Mouse (Mus musculus) liver, postnatal 0 days (tissue): ENCODE data around the gene Tlr13. TPM values are rescaled to one million over a fixed set of nuclear protein-coding genes. Genes with fewer than 3 reads are reported as not detected.

ENCODE experiments used
- ATAC-seq: fragments of 200-750 bp; cut with Nextera tagmentation; 2 replicates; pipeline ENCODE4 v1.8.0; 2017; ENCODE audit warnings: mild to moderate bottlenecking, moderate library complexity
- DNase-seq: peaks from one replicate; pipeline ENCODE4 v3.0.0-alpha.2; 2016
- H3K27ac ChIP-seq: fragments of 300-500 bp; sonication (generic); 2 replicates; pipeline ENCODE4 v1.5.1; 2014; ENCODE audit warnings: antibody characterized with exemption, moderate library complexity, mild to moderate bottlenecking, low read depth
- H3K27me3 ChIP-seq: fragments of 300-500 bp; sonication (generic); 2 replicates; pipeline ENCODE4 v1.6.1; 2014; ENCODE audit warnings: low read length, control low read depth, mixed read lengths; ENCODE audit not compliant: insufficient read depth
- H3K36me3 ChIP-seq: fragments of 300-500 bp; sonication (generic); replicated peaks from 2 replicates; pipeline ENCODE4 v1.6.1; 2014; ENCODE audit warnings: mild to moderate bottlenecking, control low read depth, low read length, moderate library complexity, mixed read lengths; ENCODE audit not compliant: insufficient read depth
- H3K4me1 ChIP-seq: fragments of 300-500 bp; sonication (generic); 2 replicates; pipeline ENCODE4 v1.6.1; 2014; ENCODE audit warnings: antibody characterized with exemption, mild to moderate bottlenecking, control low read depth; ENCODE audit not compliant: insufficient read depth
- H3K4me2 ChIP-seq: fragments of 300-500 bp; sonication (generic); 2 replicates; pipeline ENCODE4 v1.6.1; 2014; ENCODE audit warnings: low read depth, mild to moderate bottlenecking, low read length, moderate library complexity, mixed read lengths
- H3K4me3 ChIP-seq: fragments of 300-500 bp; sonication (generic); 2 replicates; pipeline ENCODE4 v1.5.1; 2014; ENCODE audit warnings: low read depth, low read length
- H3K9ac ChIP-seq: fragments of 300-500 bp; sonication (generic); replicated peaks from 2 replicates; pipeline ENCODE4 v1.6.1; 2014; ENCODE audit warnings: mild to moderate bottlenecking, moderate library complexity
- H3K9me3 ChIP-seq: fragments of 300-500 bp; sonication (generic); 2 replicates; pipeline ENCODE4 v1.6.1; 2016; ENCODE audit warnings: mild to moderate bottlenecking, control low read depth, low read length, mixed read lengths
- CTCF ChIP-seq: sonication (generic); IDR thresholded peaks from 2 replicates; pipeline ENCODE4 v1.5.1; 2016; ENCODE audit warnings: antibody characterized with exemption, low read depth
- EP300 ChIP-seq: IDR thresholded peaks from 2 replicates; pipeline ENCODE4 v1.6.1; 2016; ENCODE audit warnings: antibody characterized with exemption, low read depth, mild to moderate bottlenecking
- WGBS: fragments of 180-500 bp; shearing (Covaris S2); extraction: QIAGEN DNeasy Blood & Tissue Kit; methylation state at CpG from one replicate; pipeline ENCODE4 v1.1.7; 2014; ENCODE audit not compliant: insufficient replicate concordance; 5-methylcytosine and 5-hydroxymethylcytosine counted together
- polyA plus RNA-seq: library from polyadenylated mRNA; unstranded; fragments of >200 nt; fragmentation: Nextera tagmentation; extraction: Ambion mirVana; gene quantifications from 2 replicates; pipeline ENCODE4 v1.2.1, GENCODE M21; 2015

Gene Tlr13
- polyA plus RNA-seq, 1 experiment from 2014 or later, result 1.5 TPM

GRCm38 (mm10) chrX:106149460-106149859, 6.5 kb downstream of the Tlr13 start:
- ATAC-seq, result no peak
- Histone ChIP-seq H3K27me3 (no peaks in the 10 kb centered on the region), H3K27ac (peak overlapping the region; percentile 16; the same call in 1 of the 2 replicates), H3K9me3 (no peaks in the 10 kb centered on the region), H3K36me3 (no peaks in the 10 kb centered on the region), H3K4me1 (peaks cover 7% of the 10 kb centered on the region; the same call in 1 of the 2 replicates), H3K9ac (no peak overlapping the region), H3K4me3 (no peak overlapping the region), H3K4me2 (no peak overlapping the region)
- TF ChIP-seq EP300 (peak; percentile 32; the same call in 1 of the 2 replicates), CTCF (no peak)
- no peak for DNase-seq
- WGBS, result 53% methylated on average over 3 of the region's 3 CpGs

GRCm38 (mm10) chrX:106154180-106154586, 11.2 kb downstream of the Tlr13 start:
- H3K36me3 ChIP-seq, result no peaks in the 10 kb centered on the region
- H3K4me1 ChIP-seq, result peaks cover 7% of the 10 kb centered on the region; the same call in 1 of the 2 replicates
- H3K4me2 ChIP-seq, result no peak overlapping the region
- ATAC-seq (peak; percentile 76), DNase-seq (no peak)
- peak; percentile 69 for TF ChIP-seq EP300
- TF ChIP-seq CTCF, result no peak
- no peaks in the 10 kb centered on the region for H3K9me3 ChIP-seq
- no peak overlapping the region for H3K27ac ChIP-seq
- no peak overlapping the region for H3K9ac ChIP-seq
- H3K27me3 ChIP-seq, result no peaks in the 10 kb centered on the region; the same call in 1 of the 2 replicates
- H3K4me3 ChIP-seq, result no peak overlapping the region

DNA sequence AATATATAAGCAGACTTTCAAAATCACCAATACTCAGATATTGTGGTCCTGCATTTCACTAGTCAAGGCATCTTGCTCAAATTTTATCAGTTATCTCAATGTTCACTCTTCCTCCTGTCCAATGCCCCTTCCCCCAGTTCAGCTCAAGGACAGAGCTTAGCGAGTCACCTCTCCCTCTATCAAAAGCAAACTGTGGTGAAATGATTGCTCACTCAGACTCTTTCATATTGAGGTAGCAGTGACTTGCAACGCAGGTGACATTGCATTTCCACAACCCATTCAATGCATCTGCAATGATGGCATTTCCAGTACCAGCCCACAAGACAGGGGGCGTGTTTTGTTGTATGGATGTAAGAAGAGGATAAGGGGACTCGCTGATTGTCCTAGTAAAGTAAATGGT, 12.9 kb downstream of the Tlr13 start:
- no peak for TF ChIP-seq EP300
- TF ChIP-seq CTCF, result 0 out of 2 replicates have a peak, but pooled peaks have one; percentile 14
- Histone ChIP-seq H3K27ac (no peak overlapping the region), H3K27me3 (no peaks in the 10 kb centered on the region; the same call in 1 of the 2 replicates), H3K4me1 (peaks cover 3% of the 10 kb centered on the region; the same call in 1 of the 2 replicates), H3K36me3 (no peaks in the 10 kb centered on the region), H3K9me3 (no peaks in the 10 kb centered on the region), H3K4me2 (no peak overlapping the region), H3K9ac (no peak overlapping the region), H3K4me3 (no peak overlapping the region)
- no peak for DNase-seq
- WGBS, result 47% methylated on average over 4 of the region's 4 CpGs
- peak; percentile 62; the same call in 1 of the 2 replicates for ATAC-seq

GRCm38 (mm10) chrX:106163995-106164394, 21.0 kb downstream of the Tlr13 start:
- WGBS, result 20% methylated on average over 5 of the region's 5 CpGs
- H3K4me2 ChIP-seq, result no peak overlapping the region
- H3K9ac ChIP-seq, result no peak overlapping the region
- H3K27me3 ChIP-seq, result no peaks in the 10 kb centered on the region
- peak; percentile 96 for ATAC-seq
- no peak for TF ChIP-seq CTCF
- TF ChIP-seq EP300, result no peak
- H3K4me3 ChIP-seq, result no peak overlapping the region
- no peaks in the 10 kb centered on the region for H3K36me3 ChIP-seq
- H3K9me3 ChIP-seq, result no peaks in the 10 kb centered on the region
- H3K4me1 ChIP-seq, result no peaks in the 10 kb centered on the region
- peak; percentile 63 for DNase-seq
- peak overlapping the region; percentile 29; the same call in 1 of the 2 replicates for H3K27ac ChIP-seq

- Histone ChIP-seq H3K9ac (no peak overlapping the region), H3K36me3 (no peaks in the 10 kb centered on the region), H3K27me3 (no peaks in the 10 kb centered on the region), H3K4me2 (no peak overlapping the region), H3K27ac (peak overlapping the region; percentile 29; the same call in 1 of the 2 replicates), H3K9me3 (no peaks in the 10 kb centered on the region), H3K4me1 (no peaks in the 10 kb centered on the region), H3K4me3 (no peak overlapping the region)
- WGBS, result 50% methylated on average over 5 of the region's 5 CpGs
- DNase-seq (no peak), ATAC-seq (peak; percentile 39)
- TF ChIP-seq CTCF (no peak), EP300 (no peak)
Measured at GRCm38 (mm10) chrX:106164555-106164954, 21.6 kb downstream of the Tlr13 start.

DNA sequence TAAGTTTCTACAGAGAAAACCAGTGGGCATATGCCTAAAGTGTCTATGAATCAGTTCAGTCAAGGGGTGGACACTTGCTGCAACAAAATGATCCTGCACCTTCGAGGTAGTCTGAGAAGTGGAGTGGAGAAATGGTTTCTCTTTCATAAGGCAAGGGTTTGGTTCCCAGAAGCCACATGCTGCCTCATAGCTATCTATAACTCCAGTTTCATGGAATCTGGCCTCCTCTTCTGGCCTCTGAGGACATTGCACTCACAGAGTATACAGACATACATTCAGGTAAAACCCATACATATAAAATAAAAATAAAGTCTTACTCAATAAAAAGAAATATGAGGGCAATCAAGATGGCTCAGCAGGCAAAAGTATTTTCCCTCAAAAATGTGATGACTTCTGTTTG, 22.1 kb downstream of the Tlr13 start:
- DNase-seq, result no peak
- TF ChIP-seq EP300 (no peak), CTCF (peak; percentile 66)
- Histone ChIP-seq H3K27me3 (no peaks in the 10 kb centered on the region), H3K27ac (peak overlapping the region; percentile 29; the same call in 1 of the 2 replicates), H3K36me3 (no peaks in the 10 kb centered on the region), H3K4me3 (no peak overlapping the region), H3K4me2 (no peak overlapping the region), H3K4me1 (no peaks in the 10 kb centered on the region), H3K9me3 (no peaks in the 10 kb centered on the region), H3K9ac (no peak overlapping the region)
- 50% methylated on average over 1 of the region's 1 CpGs for WGBS
- ATAC-seq, result peak; percentile 53
